Mouse (Mus musculus) B cell, adult 2 months (primary cell): ENCODE results near the gene Clec4g.
A peak's percentile ranks its signal among the peaks of the same experiment; 100 is the strongest.

Source experiments
- DNase-seq, 2 experiments: peaks; one replicate each; pipeline ENCODE4 v3.0.0; 2022

Gene Clec4g

GRCm38 (mm10) chr8:3678831-3679230, 41.6 kb downstream of the Clec4g start:
- no peak for DNase-seq

GRCm38 (mm10) chr8:3676993-3677579, 43.4 kb downstream of the Clec4g start:
- DNase-seq, result no peak

GRCm38 (mm10) chr8:3676131-3676992, 44.1 kb downstream of the Clec4g start, which contains the start of gene Trappc5:
Gene Trappc5, plus strand, starts transcription at chr8:3676299.
- DNase-seq, result peak; percentile 98

GRCm38 (mm10) chr8:3674671-3675070, 45.8 kb downstream of the Clec4g start:
- no peak for DNase-seq

GRCm38 (mm10) chr8:3671980-3672491, 48.4 kb downstream of the Clec4g start, which contains the start of gene Fcor:
Gene Fcor, minus strand, starts transcription at chr8:3672362.
- DNase-seq, result peak; percentile 92 to 94

- DNase-seq, result peak; percentile 64 to 65
Observed at GRCm38 (mm10) chr8:3670388-3670787, 50.1 kb downstream of the Clec4g start.

GRCm38 (mm10) chr8:3665507-3665906, 54.9 kb downstream of the Clec4g start, which contains the start of gene Mcemp1:
Gene Mcemp1, plus strand, starts transcription at chr8:3665754.
- DNase-seq, result no peak

- DNase-seq, result no peak
Observed at GRCm38 (mm10) chr8:3664405-3664804, 56.0 kb downstream of the Clec4g start.

- DNase-seq, result no peak
Observed at GRCm38 (mm10) chr8:3660889-3661288, 59.6 kb downstream of the Clec4g start.
